Mouse (Mus musculus): ENCODE measurements around the gene Uqcrfs1. TPM values are rescaled to one million over a fixed set of nuclear protein-coding genes. Genes with fewer than 3 reads are reported as not detected.

Uqcrfs1 gene
- total and polyA plus RNA-seq, 3 experiments = 717 to 1,223 (median 1,072) TPM

DNA sequence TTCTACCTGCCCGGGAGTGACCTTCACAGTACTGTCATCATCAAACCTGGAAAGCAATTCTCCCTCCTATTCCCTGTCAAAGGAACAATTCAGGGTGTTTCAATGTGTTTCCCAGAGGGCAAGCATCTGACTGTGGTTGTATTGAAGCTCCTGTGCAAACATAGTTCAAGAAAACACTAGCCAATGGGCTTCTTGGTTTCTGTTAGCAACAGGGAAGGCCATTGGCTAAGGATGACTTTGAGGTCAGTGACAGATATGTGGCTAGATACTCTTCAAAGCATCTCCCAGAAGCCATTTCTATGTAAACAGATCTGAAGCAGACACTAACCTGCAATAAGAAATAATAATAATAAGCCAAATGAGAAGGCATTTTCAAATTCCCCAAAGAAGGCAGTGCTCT, 25.0 kb upstream of the Uqcrfs1 start:
- H3K79me2 ChIP-seq (replicated peaks; ENCODE audit: control insufficient read depth, insufficient read depth, low read length) = no peaks in the 10 kb centered on the region
- DNase-seq = no peak
- 77% methylated on average over 1 of the region's 1 CpGs for WGBS
- no peaks in the 10 kb centered on the region for H3K27me3 ChIP-seq (ENCODE audit: control insufficient read depth, insufficient read depth, low read length)
- no peak overlapping the region for H3K4me3 ChIP-seq
- no peaks in the 10 kb centered on the region for H3K4me1 ChIP-seq (ENCODE audit: control insufficient read depth, insufficient read depth, low read length)
- intact Hi-C loops (cut with DNase I) = no loop called here
- H3K9ac ChIP-seq (ENCODE audit: low read depth, low read length) = no peak overlapping the region
- no peaks in the 10 kb centered on the region for H3K36me3 ChIP-seq (ENCODE audit: control insufficient read depth, insufficient read depth, low read length)
- TF ChIP-seq EP300 (IDR thresholded peaks at IDR 0.05; ENCODE audit: insufficient read depth, low read depth, low read length) (no peak), CTCF (IDR thresholded peaks at IDR 0.05) (no peak), POLR2A (IDR thresholded peaks at IDR 0.05; ENCODE audit: insufficient read depth, low read depth, low read length) (no peak)
- no peak overlapping the region for H3K27ac ChIP-seq

DNA sequence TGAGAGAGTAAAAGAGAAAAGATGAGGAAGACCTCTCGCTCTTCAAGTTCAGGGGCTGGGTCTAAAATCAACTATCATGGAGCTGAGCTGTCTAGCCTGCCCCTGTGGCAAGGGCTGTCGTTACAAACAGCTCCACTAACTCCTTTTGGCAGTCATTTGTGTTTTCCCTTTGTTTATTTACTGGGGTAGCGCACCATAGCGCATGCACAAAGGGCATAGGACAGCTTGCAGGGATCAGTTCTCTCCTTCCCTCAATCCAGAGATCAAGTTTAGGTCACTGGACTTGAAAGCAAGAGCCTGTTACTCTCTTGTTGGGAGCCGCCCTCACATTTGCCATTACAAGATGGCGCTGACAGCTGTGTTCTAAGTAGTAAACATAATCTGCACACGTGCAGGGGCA, 22.4 kb upstream of the Uqcrfs1 start:
- TF ChIP-seq CTCF (IDR thresholded peaks at IDR 0.05) = no peak
- TF ChIP-seq POLR2A (IDR thresholded peaks at IDR 0.05; ENCODE audit: insufficient read depth, low read depth, low read length) = no peak
- no peak for TF ChIP-seq EP300 (IDR thresholded peaks at IDR 0.05; ENCODE audit: insufficient read depth, low read depth, low read length)
- Histone ChIP-seq H3K4me1 (ENCODE audit: control insufficient read depth, insufficient read depth, low read length) (no peaks in the 10 kb centered on the region), H3K27me3 (ENCODE audit: control insufficient read depth, insufficient read depth, low read length) (no peaks in the 10 kb centered on the region), H3K4me3 (no peak overlapping the region), H3K9ac (ENCODE audit: low read depth, low read length) (no peak overlapping the region), H3K79me2 (replicated peaks; ENCODE audit: control insufficient read depth, insufficient read depth, low read length) (no peaks in the 10 kb centered on the region), H3K27ac (no peak overlapping the region), H3K36me3 (ENCODE audit: control insufficient read depth, insufficient read depth, low read length) (no peaks in the 10 kb centered on the region)
- 84% methylated on average over 7 of the region's 7 CpGs for WGBS
- intact Hi-C loops (cut with DNase I) = loop anchor here (5.0 to 10.0 kb wide), 4 partner anchors 160 to 1067 kb away; no protein-coding TSS in a partner anchor
- no peak for DNase-seq

DNA sequence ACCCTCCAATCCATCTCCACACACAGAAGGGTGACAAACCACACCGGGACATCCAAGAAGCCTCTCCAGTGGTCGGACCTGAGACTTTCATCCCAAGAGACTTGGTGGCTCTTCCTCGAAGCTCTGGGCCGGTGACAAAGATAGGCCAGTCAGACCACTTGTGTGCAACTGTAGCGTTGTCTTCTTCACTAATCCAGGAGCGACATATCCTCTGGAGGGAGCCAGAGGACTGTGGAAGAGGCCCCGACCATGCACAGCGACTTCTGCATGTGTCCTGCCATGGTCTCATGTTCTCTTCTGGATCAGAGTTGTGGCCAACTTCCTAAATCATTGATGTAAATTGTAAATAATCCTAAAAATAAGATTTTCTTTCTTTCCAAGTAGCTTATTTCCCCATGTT, 21.6 kb upstream of the Uqcrfs1 start:
- TF ChIP-seq EP300 (IDR thresholded peaks at IDR 0.05; ENCODE audit: insufficient read depth, low read depth, low read length) (0 out of 2 replicates have a peak, but pooled peaks have one; percentile 23), POLR2A (IDR thresholded peaks at IDR 0.05; ENCODE audit: insufficient read depth, low read depth, low read length) (no peak), CTCF (IDR thresholded peaks at IDR 0.05) (peak; percentile 71)
- Histone ChIP-seq H3K27ac (no peak overlapping the region), H3K79me2 (replicated peaks; ENCODE audit: control insufficient read depth, insufficient read depth, low read length) (no peaks in the 10 kb centered on the region), H3K4me3 (no peak overlapping the region), H3K4me1 (ENCODE audit: control insufficient read depth, insufficient read depth, low read length) (no peaks in the 10 kb centered on the region), H3K36me3 (ENCODE audit: control insufficient read depth, insufficient read depth, low read length) (no peaks in the 10 kb centered on the region), H3K9ac (ENCODE audit: low read depth, low read length) (no peak overlapping the region), H3K27me3 (ENCODE audit: control insufficient read depth, insufficient read depth, low read length) (no peaks in the 10 kb centered on the region)
- WGBS = 48% methylated on average over 8 of the region's 8 CpGs
- intact Hi-C loops (cut with DNase I) = loop anchor here (5.0 to 10.0 kb wide), 4 partner anchors 161 to 1068 kb away; no protein-coding TSS in a partner anchor
- peak; percentile 48 to 49 for DNase-seq

DNA sequence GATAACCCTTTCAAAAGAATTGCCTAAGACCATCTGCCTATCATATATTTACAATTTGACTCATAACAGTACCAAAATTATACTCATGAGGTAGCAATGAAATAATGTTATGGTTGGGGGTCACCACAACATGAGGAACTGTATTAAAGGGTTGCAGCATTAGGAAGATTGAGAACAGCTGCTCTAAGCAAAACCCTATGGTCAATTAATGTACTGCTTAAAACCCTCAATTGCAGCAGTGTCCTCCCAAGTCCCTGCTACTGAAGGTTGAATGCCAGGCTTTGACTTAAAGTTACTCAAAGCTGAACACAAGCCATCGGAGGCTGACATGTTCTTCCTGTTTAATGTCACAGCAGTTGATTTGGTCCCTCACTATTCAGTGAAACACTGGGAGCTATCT, 15.4 kb upstream of the Uqcrfs1 start:
- intact Hi-C loops (cut with DNase I) = loop anchor here (10.0 kb wide), 2 partner anchors 324 to 1074 kb away; no protein-coding TSS in a partner anchor
- H3K27ac ChIP-seq = no peak overlapping the region
- no peak for DNase-seq
- no peaks in the 10 kb centered on the region for H3K79me2 ChIP-seq (replicated peaks; ENCODE audit: control insufficient read depth, insufficient read depth, low read length)
- H3K27me3 ChIP-seq (ENCODE audit: control insufficient read depth, insufficient read depth, low read length) = no peaks in the 10 kb centered on the region
- no peak overlapping the region for H3K4me3 ChIP-seq
- no peaks in the 10 kb centered on the region for H3K36me3 ChIP-seq (ENCODE audit: control insufficient read depth, insufficient read depth, low read length)
- no peak for TF ChIP-seq EP300 (IDR thresholded peaks at IDR 0.05; ENCODE audit: insufficient read depth, low read depth, low read length)
- no peak for TF ChIP-seq POLR2A (IDR thresholded peaks at IDR 0.05; ENCODE audit: insufficient read depth, low read depth, low read length)
- TF ChIP-seq CTCF (IDR thresholded peaks at IDR 0.05) = no peak
- H3K9ac ChIP-seq (ENCODE audit: low read depth, low read length) = no peak overlapping the region
- no peaks in the 10 kb centered on the region for H3K4me1 ChIP-seq (ENCODE audit: control insufficient read depth, insufficient read depth, low read length)
- WGBS = 75% methylated on average over 1 of the region's 1 CpGs

DNA sequence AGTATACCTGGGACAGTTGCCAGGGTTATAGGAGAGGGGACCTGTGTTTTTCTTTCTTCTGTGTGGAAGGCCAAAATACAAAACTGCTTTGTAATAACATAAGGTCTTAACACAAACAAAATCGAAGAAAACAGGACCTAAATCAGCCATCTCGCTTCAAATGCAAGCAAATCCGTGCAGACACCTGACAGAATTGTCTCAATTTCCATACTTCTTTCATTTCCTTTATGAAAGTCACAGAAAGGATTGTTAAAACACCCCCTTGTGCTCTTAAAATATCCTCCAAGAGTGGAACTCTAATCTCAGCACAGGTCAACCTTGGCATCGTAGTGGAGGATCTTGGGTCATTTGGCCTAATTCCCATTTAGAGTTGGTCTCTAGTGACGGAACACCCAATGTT, 14.9 kb upstream of the Uqcrfs1 start:
- no peaks in the 10 kb centered on the region for H3K27me3 ChIP-seq (ENCODE audit: control insufficient read depth, insufficient read depth, low read length)
- no peak overlapping the region for H3K9ac ChIP-seq (ENCODE audit: low read depth, low read length)
- H3K36me3 ChIP-seq (ENCODE audit: control insufficient read depth, insufficient read depth, low read length) = no peaks in the 10 kb centered on the region
- no peak overlapping the region for H3K27ac ChIP-seq
- intact Hi-C loops (cut with DNase I) = loop anchor here (10.0 kb wide), 2 partner anchors 325 to 1075 kb away; no protein-coding TSS in a partner anchor
- no peak overlapping the region for H3K4me3 ChIP-seq
- WGBS = 72% methylated on average over 5 of the region's 5 CpGs
- TF ChIP-seq CTCF (IDR thresholded peaks at IDR 0.05) (no peak), POLR2A (IDR thresholded peaks at IDR 0.05; ENCODE audit: insufficient read depth, low read depth, low read length) (no peak), EP300 (IDR thresholded peaks at IDR 0.05; ENCODE audit: insufficient read depth, low read depth, low read length) (no peak)
- DNase-seq = no peak
- H3K79me2 ChIP-seq (replicated peaks; ENCODE audit: control insufficient read depth, insufficient read depth, low read length) = no peaks in the 10 kb centered on the region
- H3K4me1 ChIP-seq (ENCODE audit: control insufficient read depth, insufficient read depth, low read length) = no peaks in the 10 kb centered on the region

DNA sequence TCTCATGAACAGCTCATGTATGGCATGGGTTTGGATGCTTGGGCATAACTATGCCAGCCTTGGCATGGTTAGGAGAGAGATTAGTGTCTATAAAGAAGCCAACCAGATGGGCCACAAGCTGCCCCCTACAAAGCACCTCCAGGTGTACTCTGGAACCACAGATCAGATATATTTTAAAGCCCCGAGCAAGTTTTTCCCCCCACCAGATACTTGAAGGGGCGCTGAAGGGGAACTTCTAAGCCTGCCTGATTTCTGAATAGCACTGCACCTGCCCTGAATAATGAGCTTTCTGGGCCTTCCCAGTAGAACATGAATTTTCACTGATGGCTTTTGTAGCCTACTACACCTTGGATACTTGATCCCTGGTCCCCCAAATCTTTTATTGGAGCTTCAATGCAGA, 12.6 kb upstream of the Uqcrfs1 start:
- H3K36me3 ChIP-seq (ENCODE audit: control insufficient read depth, insufficient read depth, low read length) = no peaks in the 10 kb centered on the region
- intact Hi-C loops (cut with DNase I) = no loop called here
- WGBS = 85% methylated on average over 2 of the region's 2 CpGs

More for the DNA sequence above, 12.6 kb upstream of the Uqcrfs1 start:
- no peak overlapping the region for H3K9ac ChIP-seq (ENCODE audit: low read depth, low read length)
- H3K4me3 ChIP-seq = no peak overlapping the region
- H3K27ac ChIP-seq = no peak overlapping the region
- TF ChIP-seq EP300 (IDR thresholded peaks at IDR 0.05; ENCODE audit: insufficient read depth, low read depth, low read length) = no peak
- H3K27me3 ChIP-seq (ENCODE audit: control insufficient read depth, insufficient read depth, low read length) = no peaks in the 10 kb centered on the region
- no peaks in the 10 kb centered on the region for H3K4me1 ChIP-seq (ENCODE audit: control insufficient read depth, insufficient read depth, low read length)
- no peaks in the 10 kb centered on the region for H3K79me2 ChIP-seq (replicated peaks; ENCODE audit: control insufficient read depth, insufficient read depth, low read length)
- no peak for DNase-seq
